Mouse (Mus musculus) lung, postnatal 0 days (tissue): ENCODE results near the gene Ampd3. TPM values are rescaled to one million over a fixed set of nuclear protein-coding genes. Genes with fewer than 3 reads are reported as not detected.

Experiments used
- ATAC-seq: fragments of 200-750 bp; cut with Nextera tagmentation; 2 replicates; pipeline ENCODE4 v1.8.0; 2017; ENCODE audit warnings: moderate library complexity
- DNase-seq: peaks from one replicate; pipeline ENCODE4 v3.0.0-alpha.2; 2016; ENCODE audit warnings: low spot score
- H3K27ac ChIP-seq: fragments of 300-500 bp; sonication (generic); 2 replicates; pipeline ENCODE4 v1.5.1; 2014; ENCODE audit warnings: antibody characterized with exemption, mild to moderate bottlenecking, low read length, mixed read lengths
- H3K27me3 ChIP-seq: fragments of 300-500 bp; sonication (generic); replicated peaks from 2 replicates; pipeline ENCODE4 v1.6.1; 2014; ENCODE audit warnings: low read length, mixed read lengths; ENCODE audit not compliant: insufficient read depth
- H3K36me3 ChIP-seq: fragments of 300-500 bp; sonication (generic); 2 replicates; pipeline ENCODE4 v1.6.1; 2014; ENCODE audit warnings: low read length, mixed read lengths; ENCODE audit not compliant: insufficient read depth
- H3K4me1 ChIP-seq: fragments of 300-500 bp; sonication (generic); 2 replicates; pipeline ENCODE4 v1.6.1; 2014; ENCODE audit warnings: antibody characterized with exemption, low read depth, low read length, mixed read lengths; ENCODE audit not compliant: insufficient read depth
- H3K4me2 ChIP-seq: fragments of 300-500 bp; sonication (generic); replicated peaks from 2 replicates; pipeline ENCODE4 v1.6.1; 2014; ENCODE audit warnings: low read depth, mild to moderate bottlenecking, low read length, moderate library complexity, mixed read lengths
- H3K4me3 ChIP-seq: fragments of 300-500 bp; sonication (generic); 2 replicates; pipeline ENCODE4 v1.5.1; 2014; ENCODE audit warnings: low read depth, low read length
- H3K9ac ChIP-seq: fragments of 300-500 bp; sonication (generic); replicated peaks from 2 replicates; pipeline ENCODE4 v1.6.1; 2014; ENCODE audit warnings: low read depth, mild to moderate bottlenecking
- H3K9me3 ChIP-seq: fragments of 300-500 bp; sonication (generic); 2 replicates; pipeline ENCODE4 v1.6.1; 2016; ENCODE audit warnings: low read length, mixed read lengths
- CTCF ChIP-seq: IDR thresholded peaks from 2 replicates; pipeline ENCODE4 v1.5.1; 2016; ENCODE audit warnings: antibody characterized with exemption, mild to moderate bottlenecking
- EP300 ChIP-seq: IDR thresholded peaks from 2 replicates; pipeline ENCODE4 v1.6.1; 2016; ENCODE audit warnings: antibody characterized with exemption, mild to moderate bottlenecking, control low read depth
- WGBS: fragments of 180-500 bp; shearing (Covaris S2); extraction: QIAGEN DNeasy Blood & Tissue Kit; methylation state at CpG from one replicate; pipeline ENCODE4 v1.1.7; 2014; 5-methylcytosine and 5-hydroxymethylcytosine counted together
- polyA plus RNA-seq: library from polyadenylated mRNA; unstranded; fragments of >200 nt; fragmentation: Nextera tagmentation; extraction: Ambion mirVana; gene quantifications from 2 replicates; pipeline ENCODE4 v1.2.1, GENCODE M21; 2015

Ampd3 gene
- polyA plus RNA-seq, 1 experiment from 2014 or later: 5.0 TPM

- Histone ChIP-seq H3K9me3 (no peaks in the 10 kb centered on the region), H3K4me2 (peak overlapping the region; percentile 8; the same call in 1 of the 2 replicates), H3K9ac (no peak overlapping the region), H3K27me3 (no peaks in the 10 kb centered on the region), H3K4me1 (peaks cover 5% of the 10 kb centered on the region; the same call in 1 of the 2 replicates), H3K27ac (no peak overlapping the region), H3K4me3 (no peak overlapping the region), H3K36me3 (no peaks in the 10 kb centered on the region)
- 79% methylated on average over 1 of the region's 1 CpGs for WGBS
- DNase-seq (no peak), ATAC-seq (no peak)
- TF ChIP-seq EP300: no peak
- TF ChIP-seq CTCF: no peak
These were observed 6.1 kb downstream of the Ampd3 start for GRCm38 (mm10) chr7:110774077-110774476.

- Histone ChIP-seq H3K9me3 (no peaks in the 10 kb centered on the region), H3K36me3 (no peaks in the 10 kb centered on the region), H3K4me2 (no peak overlapping the region), H3K4me1 (peaks cover 5% of the 10 kb centered on the region; the same call in 1 of the 2 replicates), H3K4me3 (no peak overlapping the region), H3K27me3 (no peaks in the 10 kb centered on the region), H3K27ac (no peak overlapping the region), H3K9ac (no peak overlapping the region)
- TF ChIP-seq EP300 (no peak), CTCF (no peak)
- ATAC-seq (no peak), DNase-seq (no peak)
- WGBS: 76% methylated on average over 8 of the region's 8 CpGs
These were observed 6.7 kb downstream of the Ampd3 start for GRCm38 (mm10) chr7:110774674-110775073.

GRCm38 (mm10) chr7:110777146-110778001 lies 9.4 kb downstream of the Ampd3 start:
- peak; percentile 42 for ATAC-seq

GRCm38 (mm10) chr7:110778933-110779332 lies 10.9 kb downstream of the Ampd3 start:
- H3K4me3 ChIP-seq: no peak overlapping the region
- no peaks in the 10 kb centered on the region for H3K36me3 ChIP-seq
- WGBS: 69% methylated on average over 7 of the region's 7 CpGs
- H3K4me2 ChIP-seq: no peak overlapping the region
- no peak overlapping the region for H3K9ac ChIP-seq
- ATAC-seq (no peak), DNase-seq (no peak)
- no peaks in the 10 kb centered on the region for H3K27me3 ChIP-seq
- TF ChIP-seq EP300: no peak
- no peak for TF ChIP-seq CTCF
- H3K27ac ChIP-seq: no peak overlapping the region
- no peaks in the 10 kb centered on the region for H3K9me3 ChIP-seq
- H3K4me1 ChIP-seq: no peaks in the 10 kb centered on the region; the same call in 1 of the 2 replicates

More at GRCm38 (mm10) chr7:110777146-110778001, 9.4 kb downstream of the Ampd3 start:
- no peaks in the 10 kb centered on the region for H3K27me3 ChIP-seq
- peak; percentile 75 for DNase-seq
- WGBS: 78% methylated on average over 18 of the region's 18 CpGs
- TF ChIP-seq EP300: peak; percentile 78
- TF ChIP-seq CTCF: no peak
- no peaks in the 10 kb centered on the region for H3K36me3 ChIP-seq
- H3K4me2 ChIP-seq: no peak overlapping the region
- H3K9me3 ChIP-seq: no peaks in the 10 kb centered on the region
- peaks cover 5% of the 10 kb centered on the region; the same call in 1 of the 2 replicates for H3K4me1 ChIP-seq
- no peak overlapping the region for H3K27ac ChIP-seq
- no peak overlapping the region for H3K9ac ChIP-seq
- no peak overlapping the region for H3K4me3 ChIP-seq

- no peaks in the 10 kb centered on the region for H3K27me3 ChIP-seq
- no peak for DNase-seq
- ATAC-seq: no peak
- H3K27ac ChIP-seq: no peak overlapping the region
- no peaks in the 10 kb centered on the region for H3K36me3 ChIP-seq
- H3K4me1 ChIP-seq: no peaks in the 10 kb centered on the region; the same call in 1 of the 2 replicates
- no peak overlapping the region for H3K4me2 ChIP-seq
- no peak for TF ChIP-seq EP300
- TF ChIP-seq CTCF: no peak
- H3K9me3 ChIP-seq: no peaks in the 10 kb centered on the region
- WGBS: 90% methylated on average over 8 of the region's 8 CpGs
- H3K4me3 ChIP-seq: no peak overlapping the region
- H3K9ac ChIP-seq: no peak overlapping the region
These were observed 11.7 kb downstream of the Ampd3 start for GRCm38 (mm10) chr7:110779605-110780111.

- no peak for TF ChIP-seq EP300
- no peak for TF ChIP-seq CTCF
- Histone ChIP-seq H3K9me3 (no peaks in the 10 kb centered on the region), H3K36me3 (no peaks in the 10 kb centered on the region), H3K27ac (no peak overlapping the region), H3K9ac (no peak overlapping the region), H3K4me3 (no peak overlapping the region), H3K4me2 (no peak overlapping the region), H3K27me3 (no peaks in the 10 kb centered on the region), H3K4me1 (no peaks in the 10 kb centered on the region; the same call in 1 of the 2 replicates)
- ATAC-seq (no peak), DNase-seq (no peak)
- WGBS: 45% methylated on average over 4 of the region's 4 CpGs
These were observed 12.5 kb downstream of the Ampd3 start for GRCm38 (mm10) chr7:110780520-110780919.
